Mouse (Mus musculus): ENCODE results near the gene Hpca. TPM values are rescaled to one million over a fixed set of nuclear protein-coding genes. Genes with fewer than 3 reads are reported as not detected.
A peak's percentile ranks its signal among the peaks of the same experiment; 100 is the strongest.

Gene Hpca
- polyA plus RNA-seq, 1 experiment from 2014 or later: 4.6 TPM

DNA sequence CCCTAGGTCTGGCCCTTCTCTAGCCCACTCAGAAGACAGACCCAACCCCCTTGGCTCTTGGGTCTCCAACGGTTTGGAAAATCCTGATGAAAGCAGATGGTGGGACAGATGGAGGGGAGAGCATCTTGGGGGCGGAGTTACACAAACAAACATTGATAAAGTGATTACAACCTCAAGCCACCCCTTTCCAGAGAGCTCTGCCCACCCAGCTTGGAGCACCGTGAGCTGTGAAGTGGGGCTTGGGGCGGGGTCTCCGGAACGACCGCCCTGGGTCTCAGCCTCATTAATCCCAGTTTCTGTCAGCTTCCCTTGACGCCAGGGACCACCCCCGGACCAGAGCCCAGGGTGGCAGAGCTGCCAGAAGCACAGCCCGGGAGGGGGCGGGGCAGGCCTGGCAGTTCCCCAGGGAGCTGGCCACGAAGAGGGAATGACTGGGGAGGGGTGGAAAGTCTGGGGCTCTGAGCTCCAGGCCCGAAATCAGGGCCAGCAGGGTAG lies 2.9 kb upstream of the Hpca start:
- ATAC-seq: no peak
- Histone ChIP-seq H3K4me1 (replicated peaks; ENCODE audit: control insufficient read depth, insufficient read depth, low read length) (peaks cover 4% of the 10 kb centered on the region; the same call in 1 of the 2 replicates), H3K9ac (ENCODE audit: low read depth, low read length) (no peak overlapping the region), H3K27ac (ENCODE audit: low read depth, low read length) (no peak overlapping the region), H3K4me3 (ENCODE audit: low read depth, low read length) (no peak overlapping the region), H3K9me3 (ENCODE audit: control insufficient read depth) (no peaks in the 10 kb centered on the region), H3K4me2 (replicated peaks; ENCODE audit: low read depth) (0 out of 2 replicates have a peak overlapping the region, but pooled peaks have one; percentile 7), H3K36me3 (ENCODE audit: control insufficient read depth, insufficient read depth) (no peaks in the 10 kb centered on the region), H3K27me3 (replicated peaks; ENCODE audit: control insufficient read depth, insufficient read depth, low read length) (peaks cover 36% of the 10 kb centered on the region)
- no peak for TF ChIP-seq CTCF (IDR thresholded peaks at IDR 0.05; ENCODE audit: low read depth)
- 4% methylated on average over 13 of the region's 13 CpGs for WGBS

- no peak overlapping the region for H3K4me2 ChIP-seq (replicated peaks; ENCODE audit: low read depth)
- H3K4me3 ChIP-seq (ENCODE audit: low read depth, low read length): no peak overlapping the region
- H3K36me3 ChIP-seq (ENCODE audit: control insufficient read depth, insufficient read depth): no peaks in the 10 kb centered on the region
- H3K9ac ChIP-seq (ENCODE audit: low read depth, low read length): no peak overlapping the region
- H3K9me3 ChIP-seq (ENCODE audit: control insufficient read depth): no peaks in the 10 kb centered on the region
- no peak for ATAC-seq
- peaks cover 4% of the 10 kb centered on the region; the same call in 1 of the 2 replicates for H3K4me1 ChIP-seq (replicated peaks; ENCODE audit: control insufficient read depth, insufficient read depth, low read length)
- TF ChIP-seq CTCF (IDR thresholded peaks at IDR 0.05; ENCODE audit: low read depth): no peak
- no peak overlapping the region for H3K27ac ChIP-seq (ENCODE audit: low read depth, low read length)
- peaks cover 36% of the 10 kb centered on the region for H3K27me3 ChIP-seq (replicated peaks; ENCODE audit: control insufficient read depth, insufficient read depth, low read length)
- 23% methylated on average over 8 of the region's 8 CpGs for WGBS
Observed at GRCm38 (mm10) chr4:129122719-129123118, 883 bp upstream of the Hpca start.

DNA sequence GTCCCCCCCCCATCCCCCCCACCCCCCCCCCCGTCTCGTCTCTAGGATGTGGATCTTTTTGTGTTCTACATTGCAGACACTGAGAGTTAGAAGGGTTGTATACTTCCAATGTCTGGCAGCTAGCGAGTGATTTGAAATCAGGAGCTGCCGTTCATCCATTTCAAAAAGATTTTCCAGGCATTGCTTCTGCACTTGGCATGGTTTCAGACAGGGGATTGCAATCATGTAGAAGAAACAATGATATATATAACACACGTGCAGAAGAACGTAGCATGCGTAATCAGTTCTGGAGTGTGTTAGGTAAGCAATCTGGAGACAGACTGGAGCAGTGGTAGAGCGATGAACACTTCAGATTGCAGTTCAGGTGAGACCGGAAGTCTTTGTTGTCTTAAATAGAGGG lies 271 bp upstream of the Hpca start:
- no peaks in the 10 kb centered on the region for H3K9me3 ChIP-seq (ENCODE audit: control insufficient read depth)
- TF ChIP-seq CTCF (IDR thresholded peaks at IDR 0.05; ENCODE audit: low read depth): no peak
- no peaks in the 10 kb centered on the region for H3K36me3 ChIP-seq (ENCODE audit: control insufficient read depth, insufficient read depth)
- H3K27ac ChIP-seq (ENCODE audit: low read depth, low read length): no peak overlapping the region
- no peak overlapping the region for H3K4me3 ChIP-seq (ENCODE audit: low read depth, low read length)
- peaks cover 4% of the 10 kb centered on the region; the same call in 1 of the 2 replicates for H3K4me1 ChIP-seq (replicated peaks; ENCODE audit: control insufficient read depth, insufficient read depth, low read length)
- no peak overlapping the region for H3K9ac ChIP-seq (ENCODE audit: low read depth, low read length)
- ATAC-seq: no peak
- no peak overlapping the region for H3K4me2 ChIP-seq (replicated peaks; ENCODE audit: low read depth)
- 29% methylated on average over 9 of the region's 9 CpGs for WGBS
- peaks cover 36% of the 10 kb centered on the region for H3K27me3 ChIP-seq (replicated peaks; ENCODE audit: control insufficient read depth, insufficient read depth, low read length)

- Histone ChIP-seq H3K4me3 (ENCODE audit: low read depth, low read length) (peak overlapping the region; percentile 36), H3K4me2 (replicated peaks; ENCODE audit: low read depth) (peak overlapping the region; percentile 76), H3K9me3 (ENCODE audit: control insufficient read depth) (no peaks in the 10 kb centered on the region), H3K9ac (ENCODE audit: low read depth, low read length) (no peak overlapping the region), H3K4me1 (replicated peaks; ENCODE audit: control insufficient read depth, insufficient read depth, low read length) (peaks cover 3% of the 10 kb centered on the region; the same call in 1 of the 2 replicates), H3K27me3 (replicated peaks; ENCODE audit: control insufficient read depth, insufficient read depth, low read length) (peaks cover 32% of the 10 kb centered on the region), H3K27ac (ENCODE audit: low read depth, low read length) (no peak overlapping the region), H3K36me3 (ENCODE audit: control insufficient read depth, insufficient read depth) (no peaks in the 10 kb centered on the region)
- peak; percentile 26; the same call in 1 of the 2 replicates for ATAC-seq
- 1% methylated on average over 54 of the region's 59 CpGs for WGBS
- peak; percentile 68 for TF ChIP-seq CTCF (IDR thresholded peaks at IDR 0.05; ENCODE audit: low read depth)
Observed at GRCm38 (mm10) chr4:129120520-129121445, 1.1 kb downstream of the Hpca start.

DNA sequence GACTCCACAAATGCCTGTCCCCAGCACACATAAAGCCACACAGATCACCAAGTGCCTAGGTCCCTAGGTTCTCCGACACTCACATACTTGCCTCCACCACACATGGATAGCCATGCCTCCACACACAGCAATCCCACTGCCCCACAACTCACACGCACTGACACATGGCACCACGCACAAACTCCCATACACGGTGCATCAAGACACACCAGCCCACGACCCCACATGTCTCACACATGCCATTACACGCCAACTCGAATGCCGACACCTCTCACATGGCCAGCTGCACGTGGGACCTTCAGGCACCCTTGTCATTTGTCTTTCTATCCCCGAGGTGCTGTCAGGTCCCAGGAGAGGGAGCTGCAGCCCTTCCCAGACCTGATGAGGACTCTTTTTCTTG lies 2.1 kb downstream of the Hpca start:
- H3K4me2 ChIP-seq (replicated peaks; ENCODE audit: low read depth): no peak overlapping the region
- H3K36me3 ChIP-seq (ENCODE audit: control insufficient read depth, insufficient read depth): no peaks in the 10 kb centered on the region
- no peak overlapping the region for H3K27ac ChIP-seq (ENCODE audit: low read depth, low read length)
- H3K9ac ChIP-seq (ENCODE audit: low read depth, low read length): no peak overlapping the region
- no peak for TF ChIP-seq CTCF (IDR thresholded peaks at IDR 0.05; ENCODE audit: low read depth)
- no peak for ATAC-seq
- no peaks in the 10 kb centered on the region for H3K9me3 ChIP-seq (ENCODE audit: control insufficient read depth)
- H3K4me3 ChIP-seq (ENCODE audit: low read depth, low read length): no peak overlapping the region
- WGBS: 75% methylated on average over 10 of the region's 10 CpGs
- peaks cover 32% of the 10 kb centered on the region for H3K27me3 ChIP-seq (replicated peaks; ENCODE audit: control insufficient read depth, insufficient read depth, low read length)
- H3K4me1 ChIP-seq (replicated peaks; ENCODE audit: control insufficient read depth, insufficient read depth, low read length): no peaks in the 10 kb centered on the region; the same call in 1 of the 2 replicates

- WGBS: 79% methylated on average over 14 of the region's 14 CpGs
- no peak for TF ChIP-seq CTCF (IDR thresholded peaks at IDR 0.05; ENCODE audit: low read depth)
Observed at GRCm38 (mm10) chr4:129117720-129118510, 3.9 kb downstream of the Hpca start.

More at GRCm38 (mm10) chr4:129117720-129118510, 3.9 kb downstream of the Hpca start:
- Histone ChIP-seq H3K27me3 (replicated peaks; ENCODE audit: control insufficient read depth, insufficient read depth, low read length) (peaks cover 26% of the 10 kb centered on the region), H3K27ac (ENCODE audit: low read depth, low read length) (no peak overlapping the region), H3K36me3 (ENCODE audit: control insufficient read depth, insufficient read depth) (no peaks in the 10 kb centered on the region), H3K4me1 (replicated peaks; ENCODE audit: control insufficient read depth, insufficient read depth, low read length) (peaks cover 2% of the 10 kb centered on the region; the same call in 1 of the 2 replicates), H3K4me2 (replicated peaks; ENCODE audit: low read depth) (no peak overlapping the region), H3K9ac (ENCODE audit: low read depth, low read length) (no peak overlapping the region), H3K4me3 (ENCODE audit: low read depth, low read length) (no peak overlapping the region), H3K9me3 (ENCODE audit: control insufficient read depth) (no peaks in the 10 kb centered on the region)
- ATAC-seq: no peak

All from intestine, postnatal 0 days (tissue).